Mouse (Mus musculus) WW6 (cell line): ENCODE measurements around the gene Pcdh9.

Source experiments
- DNase-seq: peaks from one replicate; pipeline ENCODE4 v3.0.0-alpha.2; 2013; ENCODE audit warnings: low read depth, low spot score

The Pcdh9 gene

DNA sequence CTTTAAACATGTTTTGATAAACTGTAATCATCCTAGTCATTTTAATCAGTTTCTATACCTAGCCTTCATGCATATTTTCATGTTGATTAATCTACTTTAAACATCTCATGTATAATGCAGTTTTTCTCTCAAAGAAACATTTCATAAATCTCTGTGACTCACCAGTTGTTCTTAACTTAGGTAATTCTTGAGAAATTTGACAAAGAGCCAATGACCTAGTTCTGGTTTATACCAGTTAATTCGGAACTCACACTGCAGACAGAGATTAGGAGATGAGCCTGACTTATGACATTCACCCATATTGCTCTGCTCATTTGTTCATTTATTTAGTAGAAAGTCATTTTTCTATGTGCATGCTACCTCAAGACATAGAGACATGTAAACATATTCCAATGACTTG, 328.9 kb downstream of the Pcdh9 start:
- DNase-seq, result no peak

GRCm38 (mm10) chr14:93553771-93554170, 336.7 kb downstream of the Pcdh9 start:
- DNase-seq, result no peak

DNA sequence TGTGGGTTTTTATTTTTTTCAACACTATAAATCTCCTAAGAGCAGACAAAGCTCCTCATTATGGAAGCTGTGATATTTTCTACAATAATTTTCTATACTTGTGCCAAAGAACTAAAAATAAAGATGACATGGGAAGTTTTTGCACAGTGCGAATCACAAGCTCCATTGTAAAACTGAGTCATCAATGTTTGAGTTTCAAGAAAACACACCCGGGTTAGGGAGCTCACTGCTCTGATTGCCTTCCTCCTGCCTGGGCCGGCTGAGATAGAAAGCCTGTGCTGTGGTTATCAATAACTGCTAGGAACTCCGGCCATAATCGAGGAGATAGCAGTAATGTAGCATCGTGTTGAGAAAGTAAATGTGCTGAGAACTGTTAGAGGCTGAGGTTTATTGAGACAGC, 344.9 kb downstream of the Pcdh9 start:
- DNase-seq, result no peak

- no peak for DNase-seq
These were observed 346.4 kb downstream of the Pcdh9 start for GRCm38 (mm10) chr14:93543970-93544627.

- no peak for DNase-seq
These were observed 346.9 kb downstream of the Pcdh9 start for GRCm38 (mm10) chr14:93543561-93543960.

DNA sequence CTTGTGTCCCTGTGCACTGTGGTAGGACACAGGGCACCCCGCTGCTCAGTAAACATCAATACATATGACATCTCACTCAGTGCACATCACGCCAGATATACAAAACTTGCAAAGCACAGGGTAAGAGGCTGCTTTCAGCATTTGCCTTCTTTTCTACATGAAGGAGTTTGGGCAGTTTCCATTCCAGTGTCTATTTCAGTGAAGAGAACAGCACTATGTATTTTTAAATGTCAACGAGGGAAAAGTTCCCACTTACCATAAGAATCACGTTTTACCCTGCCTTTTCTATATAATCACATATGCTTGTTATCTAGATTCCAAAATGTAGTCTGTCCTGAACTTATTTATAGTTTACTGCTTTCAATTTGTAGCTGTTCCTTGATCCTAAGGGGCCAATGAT, 355.6 kb downstream of the Pcdh9 start:
- DNase-seq, result no peak

GRCm38 (mm10) chr14:93523430-93523829, 367.0 kb downstream of the Pcdh9 start:
- DNase-seq, result no peak

DNA sequence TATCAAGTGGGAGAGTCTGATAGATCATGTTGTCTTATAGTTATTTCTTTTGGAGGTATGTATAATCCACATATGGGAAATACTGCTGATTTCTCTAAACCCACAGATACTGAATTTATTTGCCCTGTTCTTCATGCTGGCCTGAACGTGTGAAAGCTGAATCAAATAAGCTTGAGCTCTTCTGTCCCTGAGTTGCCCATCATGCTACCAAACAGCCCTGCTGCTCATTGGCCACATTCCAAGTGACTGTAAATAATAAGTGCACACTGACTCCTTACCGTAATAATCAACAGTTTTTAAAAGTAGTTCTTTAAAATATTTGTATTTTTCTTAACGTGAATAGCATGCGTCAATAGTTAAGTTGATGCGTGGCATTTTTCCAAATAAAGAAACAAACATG, 370.3 kb downstream of the Pcdh9 start:
- no peak for DNase-seq

- DNase-seq, result no peak
These were observed 373.8 kb downstream of the Pcdh9 start for GRCm38 (mm10) chr14:93516679-93517078.

DNA sequence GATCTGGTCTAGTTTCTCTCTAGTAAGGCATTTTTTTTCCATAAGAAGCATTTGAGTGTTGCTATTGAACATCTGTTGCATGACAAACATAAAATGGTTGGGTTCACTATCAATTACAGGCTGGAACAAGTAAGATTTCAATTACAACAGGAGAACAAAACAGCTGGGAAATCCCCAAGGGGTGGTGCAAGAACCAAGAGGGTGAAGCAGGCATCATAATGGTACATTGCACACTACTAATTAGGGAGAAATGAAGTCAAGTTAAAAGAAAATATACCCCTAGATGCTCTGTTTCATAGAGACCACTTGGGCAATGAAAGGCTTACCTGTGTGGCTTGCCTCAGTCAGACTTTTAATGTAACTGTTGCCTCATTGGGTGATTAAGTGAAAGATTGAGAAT, 384.4 kb downstream of the Pcdh9 start:
- DNase-seq, result no peak

- DNase-seq, result no peak
These were observed 391.4 kb downstream of the Pcdh9 start for GRCm38 (mm10) chr14:93498813-93499690.

DNA sequence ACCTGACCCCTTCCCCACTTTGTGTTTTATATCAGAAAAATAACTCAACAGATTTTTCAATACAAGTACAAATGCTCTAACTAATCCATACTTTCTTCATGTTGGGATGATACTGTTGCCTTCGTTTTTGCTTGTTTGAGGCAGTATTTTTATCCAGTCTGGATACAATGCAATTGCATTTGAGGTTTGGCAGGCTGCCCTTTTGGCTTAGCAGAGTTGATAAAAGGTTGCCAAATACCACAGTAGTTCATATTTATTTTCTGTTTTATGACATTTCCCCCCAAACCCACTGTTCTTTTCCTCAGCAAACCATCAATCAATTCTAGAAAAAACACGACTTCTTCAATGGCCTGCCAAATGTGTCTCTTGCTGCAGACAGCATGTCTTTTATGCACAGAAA, 415.5 kb downstream of the Pcdh9 start:
- DNase-seq, result no peak

- DNase-seq, result no peak
These were observed 418.0 kb downstream of the Pcdh9 start for GRCm38 (mm10) chr14:93472494-93472893.

DNA sequence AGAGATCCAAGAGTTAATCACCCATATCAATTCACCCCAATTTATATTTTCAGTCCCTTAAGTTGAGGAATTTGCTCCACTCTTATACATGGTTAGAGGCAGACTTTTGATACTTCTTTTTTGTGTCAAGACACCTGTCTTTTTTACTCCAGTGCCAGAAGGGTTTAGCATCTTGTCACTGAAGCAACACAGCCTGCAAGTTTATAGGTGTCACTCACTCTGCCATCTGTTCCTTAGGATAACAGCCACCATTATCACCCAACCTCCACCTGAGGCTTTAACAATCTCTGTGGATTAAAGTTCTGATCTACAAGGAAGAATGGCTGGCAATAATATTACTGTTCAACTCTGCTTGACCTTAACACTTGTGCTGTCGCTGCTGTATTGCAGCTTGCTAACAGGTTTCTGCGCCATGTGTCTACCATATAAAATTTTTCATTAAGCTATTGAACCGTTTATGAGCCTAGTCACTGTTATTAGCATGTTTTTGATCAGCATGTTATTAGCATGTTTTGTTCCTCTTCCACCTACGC, 427.1 kb downstream of the Pcdh9 start:
- no peak for DNase-seq

DNA sequence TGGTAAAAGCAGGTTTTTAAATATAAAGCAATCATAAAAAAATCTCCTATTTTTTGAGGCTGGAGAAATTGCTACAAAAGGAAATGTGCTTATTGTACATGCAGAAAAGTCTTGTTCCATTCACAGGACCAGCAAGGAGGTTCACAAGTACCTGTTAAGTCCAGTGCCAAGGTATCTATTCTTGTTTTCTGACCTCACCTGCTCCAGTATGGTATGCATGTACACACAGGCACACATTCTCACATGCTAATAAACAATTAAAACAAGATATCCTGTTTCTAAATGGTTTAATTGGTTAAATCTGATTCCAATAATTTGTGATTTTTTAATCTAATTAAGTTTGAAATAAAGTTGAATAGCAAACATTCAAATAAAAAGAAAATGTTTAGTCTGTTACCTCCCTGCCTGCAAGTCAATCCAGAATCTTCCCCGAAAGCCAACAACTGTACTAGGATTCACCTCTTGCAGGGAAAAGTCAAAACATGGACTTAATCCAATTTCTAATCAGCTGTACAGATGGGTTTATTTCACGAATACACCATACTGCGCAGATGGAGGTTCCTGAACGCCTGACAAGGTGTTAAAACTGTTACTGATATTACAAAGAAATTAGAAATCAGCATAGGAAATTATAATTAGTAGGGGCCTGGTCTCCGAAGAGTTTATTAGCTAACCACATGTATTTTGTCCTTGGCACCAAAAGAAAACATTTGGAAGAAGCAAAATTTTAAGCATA, 439.4 kb downstream of the Pcdh9 start:
- no peak for DNase-seq

DNA sequence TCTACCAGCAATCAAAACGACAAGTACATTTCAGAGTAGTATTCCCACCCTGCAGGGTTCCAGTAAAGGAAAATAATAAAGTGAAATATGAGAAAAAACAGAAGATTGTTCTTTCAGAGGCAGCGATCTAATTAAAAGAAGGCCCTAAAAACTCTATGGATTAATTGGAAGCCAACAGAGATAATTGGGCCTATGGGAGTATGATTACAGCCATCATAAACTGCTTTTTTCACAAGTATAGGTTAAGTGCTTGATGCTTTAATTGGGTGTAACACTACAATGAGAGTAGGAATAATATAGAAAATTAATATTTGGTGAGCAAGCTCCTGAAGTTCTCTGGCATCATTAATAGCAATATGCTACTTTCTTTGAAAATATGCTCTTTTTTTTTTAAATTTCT, 448.6 kb downstream of the Pcdh9 start:
- DNase-seq, result no peak

- DNase-seq, result no peak
These were observed 453.3 kb downstream of the Pcdh9 start for GRCm38 (mm10) chr14:93437226-93437625.

- DNase-seq, result no peak
These were observed 473.7 kb downstream of the Pcdh9 start for GRCm38 (mm10) chr14:93416752-93417151.

GRCm38 (mm10) chr14:93415496-93415895, 475.0 kb downstream of the Pcdh9 start:
- no peak for DNase-seq

- no peak for DNase-seq
These were observed 481.2 kb downstream of the Pcdh9 start for GRCm38 (mm10) chr14:93409314-93409713.

GRCm38 (mm10) chr14:93407747-93408146, 482.7 kb downstream of the Pcdh9 start:
- no peak for DNase-seq

DNA sequence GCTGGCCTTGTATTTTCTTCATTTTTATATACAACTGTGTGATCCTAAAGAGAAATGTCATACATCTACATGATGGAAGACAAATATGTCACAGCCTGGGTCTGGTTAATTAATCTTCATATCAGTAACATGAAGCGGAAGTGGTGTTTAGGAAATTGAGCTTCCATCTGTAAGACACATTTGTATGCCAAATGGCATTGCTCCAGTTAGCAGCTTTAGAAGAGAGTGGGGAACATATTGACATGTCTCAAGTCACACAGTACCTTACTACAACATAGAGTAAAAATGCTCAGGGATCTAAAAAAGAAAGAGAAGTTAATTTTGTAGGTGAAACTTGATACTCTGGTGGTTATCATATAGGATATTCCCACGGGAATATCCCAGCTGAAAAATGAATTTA, 505.4 kb downstream of the Pcdh9 start:
- no peak for DNase-seq
